Mouse (Mus musculus) embryonic facial prominence, embryonic 15.5 days (tissue): Measurements from ENCODE around the gene Ugt1a5. TPM values are rescaled to one million over a fixed set of nuclear protein-coding genes. Genes with fewer than 3 reads are reported as not detected.
"Not testable (repeated sequence)": the region's sequence is repeated elsewhere in the genome, so short reads cannot be mapped to it uniquely, and the experiment has no call there.

Experiments
- ATAC-seq: fragments of 200-750 bp; cut with Nextera tagmentation; 2 replicates; pipeline ENCODE4 v1.8.0; 2017; ENCODE audit warnings: low read depth, moderate TSS enrichment; ENCODE audit not compliant: insufficient number of reproducible peaks, low FRiP score, low TSS enrichment
- H3K27ac ChIP-seq: fragments of 300-500 bp; sonication (generic); replicated peaks from 2 replicates; pipeline ENCODE4 v1.5.1; 2015; ENCODE audit warnings: mild to moderate bottlenecking, inconsistent platforms
- H3K27me3 ChIP-seq: fragments of 300-500 bp; sonication (generic); 2 replicates; pipeline ENCODE4 v1.6.1; 2015; ENCODE audit warnings: inconsistent platforms
- H3K36me3 ChIP-seq: fragments of 300-500 bp; sonication (generic); 2 replicates; pipeline ENCODE4 v1.6.1; 2015; ENCODE audit warnings: mild to moderate bottlenecking, inconsistent platforms
- H3K4me1 ChIP-seq: fragments of 300-500 bp; sonication (generic); 2 replicates; pipeline ENCODE4 v1.6.1; 2015; ENCODE audit warnings: inconsistent platforms
- H3K4me2 ChIP-seq: fragments of 300-500 bp; sonication (generic); replicated peaks from 2 replicates; pipeline ENCODE4 v1.6.1; 2015; ENCODE audit warnings: mild to moderate bottlenecking, inconsistent platforms
- H3K4me3 ChIP-seq: fragments of 300-500 bp; sonication (generic); replicated peaks from 2 replicates; pipeline ENCODE4 v1.5.1; 2015; ENCODE audit warnings: mild to moderate bottlenecking, inconsistent platforms
- H3K9ac ChIP-seq: fragments of 300-500 bp; sonication (generic); 2 replicates; pipeline ENCODE4 v1.6.1; 2015; ENCODE audit warnings: inconsistent platforms
- H3K9me3 ChIP-seq: fragments of 300-500 bp; sonication (generic); replicated peaks from 2 replicates; pipeline ENCODE4 v1.6.1; 2016; ENCODE audit warnings: inconsistent platforms
- WGBS: fragments of 180-500 bp; shearing (Covaris S2); methylation state at CpG from one replicate; pipeline ENCODE4 v1.1.7; 2015; 5-methylcytosine and 5-hydroxymethylcytosine counted together
- polyA plus RNA-seq: library from polyadenylated mRNA; unstranded; fragments of >200 nt; fragmentation: Nextera tagmentation; extraction: Ambion mirVana; gene quantifications from 2 replicates; pipeline ENCODE4 v1.2.1, GENCODE M21; 2015

The Ugt1a5 gene
- not detected in 2 replicates for polyA plus RNA-seq

- no peaks in the 10 kb centered on the region for H3K36me3 ChIP-seq
- H3K9ac ChIP-seq: no peak within 1 kb of the TSS
- WGBS: 75% methylated on average over 5 of the region's 5 CpGs
- no peaks in the 10 kb centered on the region for H3K27me3 ChIP-seq
- no peak within 1 kb of the TSS for H3K27ac ChIP-seq
- H3K9me3 ChIP-seq: no peaks in the 10 kb centered on the region
- no peak within 1 kb of the TSS for H3K4me3 ChIP-seq
- no peak for ATAC-seq
- no peaks in the 10 kb centered on the region for H3K4me1 ChIP-seq
- no peak within 1 kb of the TSS for H3K4me2 ChIP-seq
Observed at GRCm38 (mm10) chr1:88165711-88166110, at the start of gene Ugt1a5. Gene Ugt1a5, plus strand, starts transcription at chr1:88166012.

- H3K4me1 ChIP-seq, H3K36me3 ChIP-seq, H3K4me2 ChIP-seq, H3K27me3 ChIP-seq, ATAC-seq, H3K9me3 ChIP-seq, H3K27ac ChIP-seq, H3K4me3 ChIP-seq, H3K9ac ChIP-seq: not testable (repeated sequence)
- WGBS: 13% methylated on average over 4 of the region's 4 CpGs
Observed at GRCm38 (mm10) chr1:88120550-88120949, 45.3 kb upstream of the Ugt1a5 start.

- not testable (repeated sequence) for H3K36me3 ChIP-seq, H3K27me3 ChIP-seq, H3K4me3 ChIP-seq, H3K9me3 ChIP-seq, H3K4me1 ChIP-seq, H3K9ac ChIP-seq, H3K27ac ChIP-seq, ATAC-seq, H3K4me2 ChIP-seq
- WGBS: no CpG with 5 or more reads among the region's 1 CpGs
Observed at GRCm38 (mm10) chr1:88121521-88121920, 44.3 kb upstream of the Ugt1a5 start.

GRCm38 (mm10) chr1:88125827-88126360, 39.9 kb upstream of the Ugt1a5 start:
- H3K4me1 ChIP-seq, ATAC-seq, H3K9me3 ChIP-seq, H3K27me3 ChIP-seq, H3K36me3 ChIP-seq, H3K4me2 ChIP-seq, H3K27ac ChIP-seq, H3K4me3 ChIP-seq, H3K9ac ChIP-seq: not testable (repeated sequence)
- WGBS: 68% methylated on average over 4 of the region's 4 CpGs

GRCm38 (mm10) chr1:88129091-88129490, 36.7 kb upstream of the Ugt1a5 start:
- H3K27ac ChIP-seq, H3K9me3 ChIP-seq, H3K4me2 ChIP-seq, H3K4me3 ChIP-seq, ATAC-seq, H3K9ac ChIP-seq, H3K27me3 ChIP-seq, H3K36me3 ChIP-seq, H3K4me1 ChIP-seq: not testable (repeated sequence)
- WGBS: 78% methylated on average over 2 of the region's 2 CpGs

- 86% methylated on average over 1 of the region's 1 CpGs for WGBS
- H3K27me3 ChIP-seq, H3K4me3 ChIP-seq, H3K9me3 ChIP-seq, H3K27ac ChIP-seq, ATAC-seq, H3K36me3 ChIP-seq, H3K9ac ChIP-seq, H3K4me2 ChIP-seq: not testable (repeated sequence)
- peaks cover 12% of the 10 kb centered on the region for H3K4me1 ChIP-seq
Observed at GRCm38 (mm10) chr1:88130223-88130622, 35.6 kb upstream of the Ugt1a5 start.

- peak overlapping the region; percentile 84 for H3K27ac ChIP-seq
- H3K4me3 ChIP-seq: no peak overlapping the region
- no peak for ATAC-seq
- H3K27me3 ChIP-seq: no peaks in the 10 kb centered on the region
- H3K9me3 ChIP-seq: no peaks in the 10 kb centered on the region
- H3K4me1 ChIP-seq: peaks cover 12% of the 10 kb centered on the region
- no peak overlapping the region for H3K9ac ChIP-seq
- H3K4me2 ChIP-seq: no peak overlapping the region
- WGBS: 29% methylated on average over 3 of the region's 3 CpGs
- no peaks in the 10 kb centered on the region for H3K36me3 ChIP-seq
Observed at GRCm38 (mm10) chr1:88133908-88134456, 31.8 kb upstream of the Ugt1a5 start.

GRCm38 (mm10) chr1:88134457-88135011, 31.3 kb upstream of the Ugt1a5 start, which contains the start of gene Ugt1a6a:
Gene Ugt1a6a, plus strand, starts transcription at chr1:88134809.
- H3K9ac ChIP-seq: not testable (repeated sequence)
- WGBS: 15% methylated on average over 5 of the region's 5 CpGs
- H3K4me2 ChIP-seq: 0 out of 2 replicates have a peak within 1 kb of the TSS, but pooled peaks have one; percentile 27

GRCm38 (mm10) chr1:88135229-88135904, 30.4 kb upstream of the Ugt1a5 start:
- peak overlapping the region; percentile 48; the same call in 1 of the 2 replicates for H3K27ac ChIP-seq
- peaks cover 12% of the 10 kb centered on the region for H3K4me1 ChIP-seq
- H3K9me3 ChIP-seq, H3K27me3 ChIP-seq, H3K36me3 ChIP-seq, H3K4me3 ChIP-seq, ATAC-seq, H3K9ac ChIP-seq: not testable (repeated sequence)
- 0 out of 2 replicates have a peak overlapping the region, but pooled peaks have one; percentile 27 for H3K4me2 ChIP-seq
- WGBS: 70% methylated on average over 6 of the region's 6 CpGs

More at GRCm38 (mm10) chr1:88134457-88135011, 31.3 kb upstream of the Ugt1a5 start, which contains the start of gene Ugt1a6a:
- H3K27me3 ChIP-seq, H3K36me3 ChIP-seq, H3K4me3 ChIP-seq, H3K9me3 ChIP-seq: not testable (repeated sequence)
- Histone ChIP-seq H3K27ac (peak within 1 kb of the TSS; percentile 84), H3K4me1 (peaks cover 12% of the 10 kb centered on the region)
- peak; percentile 75 for ATAC-seq

GRCm38 (mm10) chr1:88136646-88137045, 29.2 kb upstream of the Ugt1a5 start:
- no peak overlapping the region for H3K27ac ChIP-seq
- no peaks in the 10 kb centered on the region for H3K27me3 ChIP-seq
- H3K9ac ChIP-seq: no peak overlapping the region
- WGBS: 60% methylated on average over 2 of the region's 2 CpGs
- ATAC-seq: no peak
- no peaks in the 10 kb centered on the region for H3K36me3 ChIP-seq
- no peak overlapping the region for H3K4me3 ChIP-seq
- H3K4me2 ChIP-seq: no peak overlapping the region
- H3K4me1 ChIP-seq: peaks cover 12% of the 10 kb centered on the region
- H3K9me3 ChIP-seq: no peaks in the 10 kb centered on the region

GRCm38 (mm10) chr1:88137264-88137663, 28.5 kb upstream of the Ugt1a5 start:
- no peak overlapping the region for H3K4me2 ChIP-seq
- no peak for ATAC-seq
- H3K4me3 ChIP-seq: no peak overlapping the region
- WGBS: 82% methylated on average over 3 of the region's 3 CpGs
- no peak overlapping the region for H3K9ac ChIP-seq
- H3K27ac ChIP-seq: no peak overlapping the region
- H3K4me1 ChIP-seq: peaks cover 12% of the 10 kb centered on the region
- H3K27me3 ChIP-seq: no peaks in the 10 kb centered on the region
- no peaks in the 10 kb centered on the region for H3K36me3 ChIP-seq
- H3K9me3 ChIP-seq: no peaks in the 10 kb centered on the region
